Mouse (Mus musculus) cerebellum, postnatal 4 days (tissue): Measurements from ENCODE around the gene Olfr307.
"Not testable (repeated sequence)": the region's sequence is repeated elsewhere in the genome, so short reads cannot be mapped to it uniquely, and the experiment has no call there.

ENCODE experiments used
- DNase-seq, 2 experiments: peaks; one replicate each; pipeline ENCODE4 v3.0.0; 2022; ENCODE audit warnings: low spot score in 2 of 2, mixed read lengths in 1 of 2

Olfr307 gene

GRCm38 (mm10) chr7:86337486-86337885 is at the start of gene Olfr307:
Olfr307 (minus strand) TSS chr7:86337586.
- DNase-seq: no peak

- DNase-seq: no peak
These were observed 49.2 kb upstream of the Olfr307 start, which contains the start of gene Olfr304 for GRCm38 (mm10) chr7:86386558-86386957. Olfr304 (minus strand) TSS chr7:86386658.

- no peak for DNase-seq
These were observed 48.4 kb upstream of the Olfr307 start for GRCm38 (mm10) chr7:86385769-86386168.

- DNase-seq: no peak
These were observed 29.4 kb upstream of the Olfr307 start, which contains the start of gene Olfr305 for GRCm38 (mm10) chr7:86366828-86367227. Olfr305 (minus strand) TSS chr7:86366928.

GRCm38 (mm10) chr7:86346296-86346695 is 8.9 kb upstream of the Olfr307 start:
- DNase-seq: not testable (repeated sequence)

- DNase-seq: no peak
These were observed 6.9 kb upstream of the Olfr307 start for GRCm38 (mm10) chr7:86344253-86344652.

- DNase-seq: no peak
These were observed 5.6 kb upstream of the Olfr307 start for GRCm38 (mm10) chr7:86342881-86343565.

- no peak for DNase-seq
These were observed 11.9 kb downstream of the Olfr307 start, which contains the start of gene Olfr308 for GRCm38 (mm10) chr7:86325530-86325929. Olfr308 (minus strand) TSS chr7:86325630.

GRCm38 (mm10) chr7:86321323-86321722 is 16.1 kb downstream of the Olfr307 start:
- DNase-seq: no peak

- no peak for DNase-seq
These were observed 23.8 kb downstream of the Olfr307 start, which contains the start of gene Olfr309 for GRCm38 (mm10) chr7:86313608-86314007. Olfr309 (minus strand) TSS chr7:86313708.
